Mouse (Mus musculus) central nervous system, embryonic 14 days (tissue): ENCODE data around the gene Tmem11. TPM values are rescaled to one million over a fixed set of nuclear protein-coding genes. Genes with fewer than 3 reads are reported as not detected.

Source experiments
- polyA plus RNA-seq: library from polyadenylated mRNA; depleted of rRNA; stranded (reverse); fragments of >200 nt; gene quantifications from 2 replicates; pipeline ENCODE4 v1.2.3, GENCODE M21; 2012; rRNA removed

The Tmem11 gene
- polyA plus RNA-seq: 73.6 and 80.0 TPM in 2 replicates

GRCm38 (mm10) chr11:60878675-60879294, at the start of gene Tmem11:
Gene Tmem11 (minus strand): TSS chr11:60879272.

GRCm38 (mm10) chr11:60914491-60914890, 35.4 kb upstream of the Tmem11 start, which contains the start of gene Natd1:
Gene Natd1 (minus strand): TSS chr11:60914750.

GRCm38 (mm10) chr11:60830433-60831052, 48.5 kb downstream of the Tmem11 start, which contains the start of gene Dhrs7b:
Gene Dhrs7b (plus strand): TSS chr11:60830631.

Other genes starting within 250 kb of the Tmem11 start
- 106 and 126 TPM in 2 replicates for gene Llgl1, start 179.5 kb downstream of the Tmem11 start, polyA plus RNA-seq
- 149 and 150 TPM in 2 replicates for gene Flii, start 152.0 kb downstream of the Tmem11 start, polyA plus RNA-seq
- 22.6 and 23.9 TPM in 2 replicates for gene Mief2, start 150.9 kb downstream of the Tmem11 start, polyA plus RNA-seq
- gene Top3a, start 101.9 kb downstream of the Tmem11 start, polyA plus RNA-seq: 11.9 TPM in 2 replicates
- 10.2 and 10.5 TPM in 2 replicates for gene Smcr8, start 101.7 kb downstream of the Tmem11 start, polyA plus RNA-seq
- gene Shmt1, start 67.6 kb downstream of the Tmem11 start, polyA plus RNA-seq: 11.7 and 16.3 TPM in 2 replicates
- 15.2 and 15.9 TPM in 2 replicates for gene Dhrs7b, start 48.6 kb downstream of the Tmem11 start, polyA plus RNA-seq
- 37.1 and 43.4 TPM in 2 replicates for gene Natd1, start 35.5 kb upstream of the Tmem11 start, polyA plus RNA-seq
- 13.1 and 17.1 TPM in 2 replicates for gene Map2k3, start 52.8 kb upstream of the Tmem11 start, polyA plus RNA-seq
- gene Kcnj12, start 143.3 kb upstream of the Tmem11 start, polyA plus RNA-seq: 3.2 and 4.9 TPM in 2 replicates
- 1.9 and 2.3 TPM in 2 replicates for gene Tnfrsf13b, start 247.5 kb upstream of the Tmem11 start, polyA plus RNA-seq